Mouse (Mus musculus) lung, postnatal 14 days (tissue): ENCODE measurements around the gene Atcay.
"Not testable (repeated sequence)": the region's sequence is repeated elsewhere in the genome, so short reads cannot be mapped to it uniquely, and the experiment has no call there.

Source experiments
- DNase-seq: peaks from one replicate; pipeline ENCODE4 v3.0.0; 2021

Atcay gene

DNA sequence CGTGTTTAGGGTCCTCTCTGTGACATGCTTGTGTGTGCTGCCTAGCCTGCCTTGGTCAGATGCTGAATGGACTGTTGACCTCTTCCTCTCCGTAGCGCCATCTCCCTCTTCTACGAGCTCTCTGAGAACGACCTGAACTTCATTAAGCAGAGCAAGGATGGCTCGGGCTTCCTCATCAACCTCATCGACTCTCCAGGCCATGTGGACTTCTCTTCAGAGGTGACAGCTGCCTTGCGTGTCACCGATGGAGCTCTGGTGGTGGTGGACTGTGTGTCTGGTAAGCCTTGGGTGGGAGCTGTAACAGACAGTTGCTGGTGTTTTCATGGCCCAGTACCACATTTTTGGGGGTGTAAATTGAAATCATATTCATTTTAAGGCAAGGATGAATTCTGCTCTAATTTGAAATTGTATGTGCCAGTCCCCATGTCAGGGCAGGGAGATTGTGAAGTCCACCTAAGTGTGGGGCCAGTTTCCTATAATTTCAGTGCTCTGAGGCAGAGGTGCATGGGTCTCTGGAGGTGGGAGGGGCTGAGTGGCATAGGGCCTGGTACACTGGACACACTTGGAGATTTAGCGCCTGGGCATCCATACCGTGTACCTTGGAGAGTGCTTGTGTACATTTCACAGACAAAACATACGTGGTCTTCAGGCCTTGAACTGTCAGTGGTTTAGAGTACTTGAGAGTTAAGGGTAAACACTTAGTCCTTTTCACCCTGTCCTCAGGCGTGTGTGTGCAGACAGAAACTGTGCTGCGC lies 52.5 kb downstream of the Atcay start:
- DNase-seq: no peak

GRCm38 (mm10) chr10:81177491-81177925 lies 53.1 kb downstream of the Atcay start:
- no peak for DNase-seq

GRCm38 (mm10) chr10:81176466-81177271 lies 54.0 kb downstream of the Atcay start, which contains the start of gene Eef2:
Gene Eef2 (plus strand): TSS chr10:81176631.
- peak; percentile 100 for DNase-seq

GRCm38 (mm10) chr10:81175936-81176465 lies 54.6 kb downstream of the Atcay start:
- DNase-seq: peak; percentile 48

DNA sequence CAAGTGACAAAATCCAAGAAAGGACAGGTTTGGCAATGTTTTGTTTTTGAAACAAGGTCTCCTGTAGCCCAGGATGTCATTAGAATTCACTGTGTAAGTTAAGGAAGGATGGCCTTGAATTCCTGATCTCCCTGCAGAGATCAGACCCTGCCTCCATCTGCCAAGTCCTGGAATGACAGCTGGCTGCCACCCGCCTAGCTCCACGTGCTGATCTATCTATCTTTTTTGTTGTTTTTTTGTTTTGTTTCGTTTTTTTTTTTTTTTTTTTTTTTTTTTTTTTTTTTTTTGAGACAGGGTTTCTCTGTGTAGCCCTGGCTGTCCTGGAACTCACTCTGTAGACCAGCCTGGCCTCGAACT lies 55.3 kb downstream of the Atcay start:
- DNase-seq: not testable (repeated sequence)

- peak; percentile 92 for DNase-seq
Observed at GRCm38 (mm10) chr10:81174617-81175344, 55.9 kb downstream of the Atcay start.

DNA sequence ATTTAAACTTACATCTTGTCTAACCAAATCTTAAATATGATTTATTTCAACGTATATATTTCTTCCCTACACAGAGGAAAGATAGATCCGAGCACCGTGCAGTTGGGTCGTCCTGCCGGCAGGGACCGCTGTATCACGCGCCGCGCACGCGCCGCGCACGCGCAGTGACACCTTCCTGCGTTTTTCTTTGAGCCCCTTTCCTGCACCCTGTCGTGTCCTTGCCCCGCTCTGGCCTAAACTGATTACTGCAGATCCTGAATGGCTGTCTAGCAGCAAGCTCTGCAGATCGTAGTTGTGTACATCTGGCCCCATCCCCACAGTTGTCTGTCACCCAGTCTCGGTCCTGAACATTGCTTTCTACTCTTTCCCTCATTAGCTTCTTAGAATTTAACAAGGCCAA lies 57.5 kb downstream of the Atcay start:
- DNase-seq: peak; percentile 84

DNA sequence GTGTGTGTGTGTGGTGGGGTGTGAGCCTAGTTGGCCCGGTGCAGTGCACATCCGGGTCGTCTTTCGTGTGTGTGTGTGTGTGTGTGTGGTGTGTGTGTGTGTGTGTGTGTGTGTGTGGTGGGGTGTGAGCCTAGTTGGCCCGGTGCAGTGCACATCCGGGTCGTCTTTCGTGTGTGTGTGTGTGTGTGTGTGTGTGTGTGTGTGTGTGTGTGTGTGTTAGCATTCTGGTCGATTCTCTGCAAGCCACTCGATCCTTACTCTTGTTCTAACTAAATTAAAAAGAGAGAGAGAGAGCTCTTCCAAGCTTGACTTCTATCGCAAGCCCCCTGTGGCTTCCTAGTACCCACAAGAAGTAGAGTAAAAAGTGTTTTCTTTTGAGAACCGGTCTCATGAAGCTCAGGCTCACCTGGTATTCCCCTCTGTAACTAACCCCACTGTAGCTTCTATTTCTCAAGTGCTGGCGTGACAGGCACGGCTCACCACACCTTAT lies 61.2 kb downstream of the Atcay start:
- not testable (repeated sequence) for DNase-seq

GRCm38 (mm10) chr10:81168521-81169244 lies 62.0 kb downstream of the Atcay start:
- DNase-seq: peak; percentile 88

DNA sequence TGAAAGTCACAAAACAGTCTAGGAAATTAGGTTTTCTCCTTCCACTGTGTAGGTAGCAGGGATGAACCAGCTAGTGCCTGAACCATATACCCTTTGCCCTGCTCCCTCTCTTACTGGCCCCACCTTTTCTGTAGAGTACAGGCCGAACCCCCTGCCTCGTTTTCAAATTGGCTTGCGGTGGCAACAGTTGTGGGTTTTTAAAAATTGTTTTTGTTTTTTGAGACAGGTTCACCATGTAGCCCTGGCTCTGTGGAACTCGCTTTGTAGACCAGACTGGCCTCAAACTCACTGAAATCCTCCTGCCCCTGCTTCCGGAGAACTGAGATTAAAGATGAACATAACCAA lies 62.6 kb downstream of the Atcay start:
- no peak for DNase-seq

DNA sequence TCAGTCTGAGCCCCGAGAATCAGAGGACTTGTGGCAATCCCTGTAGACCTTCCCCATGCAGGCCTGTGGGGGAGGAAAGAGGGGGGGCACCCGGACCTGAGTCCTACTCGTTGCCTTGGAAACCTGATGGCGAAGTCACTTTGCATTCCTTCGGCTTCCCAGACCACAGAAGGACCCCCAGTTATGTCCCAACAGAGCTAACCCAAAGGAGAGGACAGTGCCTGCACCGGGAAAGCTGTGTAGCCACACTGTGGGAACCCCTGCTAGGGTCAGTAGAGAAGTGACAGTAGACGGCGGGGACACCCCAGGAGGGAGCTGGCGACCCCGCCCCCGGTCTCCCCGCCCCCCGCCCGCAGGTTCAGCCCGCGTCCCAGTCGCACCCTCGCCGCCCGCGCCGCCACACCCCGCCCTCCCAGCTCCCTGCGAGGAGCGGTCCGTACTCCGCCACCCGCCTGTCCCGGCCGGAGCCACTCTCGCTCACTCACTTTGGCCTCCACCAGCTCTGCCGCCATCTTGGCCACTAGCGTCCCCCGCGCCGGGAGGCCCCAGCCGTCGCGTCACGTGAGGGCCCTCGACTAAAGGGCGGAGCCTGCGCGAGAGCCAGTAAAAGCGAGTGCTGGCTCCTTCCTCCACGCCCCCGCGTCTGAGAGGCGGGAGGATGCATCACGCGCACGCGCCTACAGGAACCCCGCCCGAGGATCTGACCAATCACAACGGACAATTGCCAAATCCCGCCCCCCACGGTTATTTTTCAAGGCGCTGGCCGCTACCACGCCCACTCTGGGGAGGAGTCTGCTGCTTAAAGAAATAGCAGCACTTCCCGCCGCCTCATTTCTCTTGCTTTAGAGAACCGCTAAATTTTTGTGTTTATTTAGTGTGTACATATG lies 63.2 kb downstream of the Atcay start, which contains the start of gene Pias4:
Gene Pias4, minus strand, starts transcription at position 724 of the 887 bp plus-strand sequence.
- DNase-seq: peak; percentile 100

- no peak for DNase-seq
Observed at GRCm38 (mm10) chr10:81165118-81165517, 65.5 kb downstream of the Atcay start.

DNA sequence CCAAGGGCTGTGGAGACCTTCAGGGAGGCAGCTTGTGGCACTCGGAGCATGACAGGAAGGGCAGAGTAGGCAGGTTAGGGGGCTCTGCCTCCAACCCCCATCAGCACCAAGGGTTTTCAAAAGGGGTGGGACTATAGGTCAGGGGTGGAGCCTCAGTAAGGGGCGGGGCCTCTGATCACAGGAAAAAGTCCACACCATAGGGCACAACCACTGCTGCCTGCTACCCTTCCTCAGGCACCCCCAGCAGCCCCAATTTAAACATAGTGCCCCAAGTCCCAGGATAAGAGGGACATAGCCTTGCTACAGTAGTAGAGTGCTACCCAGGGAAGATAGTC lies 68.3 kb downstream of the Atcay start:
- DNase-seq: no peak

DNA sequence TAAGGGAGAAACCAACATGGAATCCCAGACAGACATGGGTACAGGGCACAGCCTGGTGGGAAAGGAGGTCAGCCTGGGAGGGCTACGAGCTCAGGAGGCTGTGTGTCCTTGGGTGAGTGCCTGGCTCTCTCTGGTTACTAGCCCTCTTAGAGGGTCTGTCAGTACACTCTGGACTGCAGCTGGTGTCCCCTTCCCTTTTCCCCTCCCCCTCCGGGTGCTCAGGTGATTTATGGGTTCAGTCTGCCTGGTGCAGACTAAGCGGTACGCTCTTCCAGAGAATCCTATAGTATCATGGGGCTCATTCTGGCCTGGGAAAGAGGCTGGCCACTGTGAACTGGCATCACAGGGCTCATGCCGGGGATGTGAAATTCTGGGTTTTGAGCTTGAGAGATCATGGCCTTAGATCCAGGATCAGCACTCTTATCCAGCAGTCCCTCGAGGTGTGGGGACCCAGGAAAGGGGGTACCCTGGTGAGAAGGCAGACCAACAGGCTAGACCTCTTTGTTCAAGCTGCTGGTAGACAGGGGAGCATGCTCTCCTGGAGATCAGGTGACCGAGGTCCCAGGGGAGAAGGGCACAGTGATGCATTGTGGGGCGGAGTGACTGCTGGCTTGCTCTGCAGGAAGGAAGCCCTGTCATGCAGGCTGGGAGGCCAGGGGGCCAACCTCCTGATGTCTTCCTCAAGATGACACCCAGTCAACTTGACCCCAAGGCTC lies 68.9 kb downstream of the Atcay start:
- DNase-seq: no peak

DNA sequence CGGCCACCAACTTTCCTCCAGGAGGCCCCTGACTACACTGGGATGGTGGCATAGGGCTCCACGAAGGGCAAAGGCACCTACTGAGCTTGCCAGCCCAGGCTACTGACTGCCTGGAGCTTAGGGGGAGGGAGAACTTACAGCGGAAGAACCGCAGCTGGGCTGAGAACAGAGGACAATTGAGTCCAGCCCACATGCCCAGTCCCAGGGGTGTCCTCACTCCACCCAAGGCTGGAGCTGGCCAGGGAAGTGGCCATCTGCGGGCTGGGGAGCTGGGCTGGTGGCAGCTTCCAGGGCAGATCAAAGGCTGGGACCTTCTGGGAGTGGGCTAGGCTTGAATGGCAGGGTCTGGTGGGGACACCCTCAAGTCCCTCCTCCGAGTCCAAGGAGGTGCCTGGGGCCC lies 75.9 kb downstream of the Atcay start:
- DNase-seq: no peak
